Mouse (Mus musculus): ENCODE data around the gene Ncs1. TPM values are rescaled to one million over a fixed set of nuclear protein-coding genes. Genes with fewer than 3 reads are reported as not detected.

Gene Ncs1
- polyA plus RNA-seq, 1 experiment from 2014 or later, result 153 TPM

DNA sequence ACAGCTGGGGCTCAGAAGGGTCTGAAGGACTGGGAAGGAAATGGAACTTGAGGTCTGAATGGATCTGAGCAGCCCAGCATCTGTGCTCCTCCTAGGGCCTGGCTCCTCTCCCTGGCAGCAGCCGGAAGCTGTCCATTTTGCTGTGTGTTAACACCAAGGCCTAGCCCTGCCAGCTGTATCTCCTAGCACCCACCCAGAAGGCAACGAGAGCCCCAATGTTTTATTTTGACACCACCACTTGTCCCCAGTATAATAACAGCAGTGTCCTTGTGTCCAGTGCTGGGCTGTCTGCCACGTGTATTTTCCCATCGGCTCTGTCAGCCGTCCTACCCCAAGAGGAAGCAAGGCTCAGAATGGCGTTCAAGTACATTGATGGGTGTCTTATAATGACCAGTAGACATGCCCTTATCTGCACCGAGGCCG, 17.4 kb downstream of the Ncs1 start:
- Histone ChIP-seq H3K9ac (no peak overlapping the region; the same call in 1 of the 2 replicates), H3K27me3 (no peaks in the 10 kb centered on the region), H3K27ac (replicated peaks) (peak overlapping the region; percentile 88), H3K4me1 (replicated peaks) (peaks cover 83% of the 10 kb centered on the region), H3K4me3 (no peak overlapping the region), H3K36me3 (no peaks in the 10 kb centered on the region; the same call in 1 of the 2 replicates), H3K4me2 (no peak overlapping the region), H3K9me3 (no peaks in the 10 kb centered on the region)
- 57% methylated on average over 8 of the region's 8 CpGs for WGBS
- ATAC-seq (ENCODE audit: low read depth), result peak; percentile 7; the same call in 1 of the 2 replicates

DNA sequence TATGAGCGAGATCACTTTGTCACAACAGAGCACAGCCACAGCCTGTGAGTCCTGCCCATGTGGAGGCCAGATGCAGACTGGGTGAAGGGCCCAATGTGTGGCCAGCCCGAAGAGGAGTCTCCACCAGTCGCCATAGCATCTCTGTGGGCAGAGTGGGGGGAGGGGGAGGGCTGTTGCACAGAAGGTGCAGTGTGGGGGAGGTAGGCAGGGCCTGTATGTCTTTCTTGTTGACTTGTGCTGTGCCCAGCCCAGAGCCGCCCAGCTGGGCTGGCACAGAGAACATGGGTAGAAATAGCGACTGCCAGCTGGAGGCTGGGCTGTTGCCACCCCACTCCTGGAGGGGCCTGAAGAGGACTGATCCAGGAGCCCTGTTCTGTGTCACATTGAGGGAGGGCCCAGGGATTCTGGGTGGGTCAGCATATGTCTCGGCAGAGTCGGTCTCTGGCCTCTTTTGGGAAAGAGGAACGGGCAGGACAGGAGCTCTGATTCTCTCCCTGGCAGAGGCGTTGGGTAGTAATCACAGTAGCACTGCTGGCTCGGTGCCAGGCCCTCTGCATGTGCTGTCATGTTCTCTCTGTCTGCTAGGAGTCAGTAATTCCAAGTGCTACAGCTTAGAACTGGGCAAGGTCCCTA, 18.2 kb downstream of the Ncs1 start:
- Histone ChIP-seq H3K9ac (peak overlapping the region; percentile 43), H3K4me2 (peak overlapping the region; percentile 11; the same call in 1 of the 2 replicates), H3K27ac (replicated peaks) (peak overlapping the region; percentile 88), H3K9me3 (no peaks in the 10 kb centered on the region), H3K36me3 (no peaks in the 10 kb centered on the region; the same call in 1 of the 2 replicates), H3K27me3 (no peaks in the 10 kb centered on the region), H3K4me1 (replicated peaks) (peaks cover 83% of the 10 kb centered on the region), H3K4me3 (no peak overlapping the region)
- 35% methylated on average over 10 of the region's 10 CpGs for WGBS
- ATAC-seq (ENCODE audit: low read depth), result peak; percentile 68

DNA sequence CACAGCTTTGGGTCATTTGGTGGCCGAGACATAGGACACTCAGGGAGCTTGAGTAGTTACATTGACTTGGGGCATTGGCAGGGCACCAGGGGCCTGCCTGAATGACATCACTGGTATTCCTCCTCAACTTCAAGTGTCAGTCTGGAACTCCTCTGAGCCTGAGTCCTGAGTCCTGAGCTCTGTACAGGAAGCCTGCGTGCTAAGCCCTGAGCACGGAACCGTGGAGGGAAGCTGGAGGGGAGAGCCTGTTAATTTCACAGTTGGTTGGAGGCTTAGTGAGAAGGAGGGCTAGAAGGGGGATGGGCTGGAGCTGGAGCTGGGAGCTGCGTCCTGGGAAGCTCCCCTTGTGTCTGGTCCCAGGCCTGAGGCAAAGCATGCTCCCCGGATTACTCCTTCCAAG, 21.8 kb downstream of the Ncs1 start:
- H3K36me3 ChIP-seq, result peaks cover 9% of the 10 kb centered on the region; the same call in 1 of the 2 replicates
- no peaks in the 10 kb centered on the region for H3K27me3 ChIP-seq
- no peak overlapping the region for H3K4me2 ChIP-seq
- peak overlapping the region; percentile 74 for H3K27ac ChIP-seq (replicated peaks)
- peak; percentile 29; the same call in 1 of the 2 replicates for ATAC-seq (ENCODE audit: low read depth)
- 29% methylated on average over 6 of the region's 6 CpGs for WGBS
- peaks cover 68% of the 10 kb centered on the region for H3K4me1 ChIP-seq (replicated peaks)
- H3K9ac ChIP-seq, result no peak overlapping the region
- H3K9me3 ChIP-seq, result no peaks in the 10 kb centered on the region
- no peak overlapping the region for H3K4me3 ChIP-seq

GRCm38 (mm10) chr2:31268631-31269030, 23.0 kb downstream of the Ncs1 start:
- no peak for ATAC-seq (ENCODE audit: low read depth)
- H3K27me3 ChIP-seq, result no peaks in the 10 kb centered on the region
- peaks cover 9% of the 10 kb centered on the region; the same call in 1 of the 2 replicates for H3K36me3 ChIP-seq
- H3K4me2 ChIP-seq, result no peak overlapping the region
- H3K4me1 ChIP-seq (replicated peaks), result peaks cover 56% of the 10 kb centered on the region
- peak overlapping the region; percentile 74; the same call in 1 of the 2 replicates for H3K27ac ChIP-seq (replicated peaks)
- 55% methylated on average over 5 of the region's 5 CpGs for WGBS
- H3K9me3 ChIP-seq, result no peaks in the 10 kb centered on the region
- H3K4me3 ChIP-seq, result no peak overlapping the region
- H3K9ac ChIP-seq, result no peak overlapping the region; the same call in 1 of the 2 replicates

DNA sequence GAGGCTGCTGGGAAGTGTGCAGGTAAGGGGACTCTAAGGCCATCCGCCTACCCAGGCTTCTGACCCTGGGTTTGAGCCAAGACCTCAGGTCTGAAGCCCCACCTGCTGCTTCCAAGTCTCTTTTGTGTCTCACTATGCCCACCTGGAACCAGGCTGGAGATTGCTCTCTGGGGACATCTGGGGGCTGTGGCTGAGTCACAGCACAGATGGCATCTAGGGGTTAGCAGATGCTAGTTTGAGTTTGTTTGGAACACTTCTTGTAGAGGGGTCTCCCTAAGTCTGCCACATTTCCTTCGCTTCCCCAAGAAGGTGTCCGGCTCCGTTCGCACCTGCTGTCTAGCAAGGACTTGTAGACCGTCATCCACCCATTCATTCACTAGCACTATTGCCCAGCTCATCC, 23.6 kb downstream of the Ncs1 start:
- WGBS, result 85% methylated on average over 6 of the region's 6 CpGs
- Histone ChIP-seq H3K4me3 (no peak overlapping the region), H3K27me3 (no peaks in the 10 kb centered on the region), H3K9me3 (no peaks in the 10 kb centered on the region), H3K36me3 (peaks cover 9% of the 10 kb centered on the region; the same call in 1 of the 2 replicates), H3K4me2 (no peak overlapping the region), H3K27ac (replicated peaks) (no peak overlapping the region), H3K4me1 (replicated peaks) (peaks cover 54% of the 10 kb centered on the region), H3K9ac (no peak overlapping the region)
- no peak for ATAC-seq (ENCODE audit: low read depth)

- H3K36me3 ChIP-seq, result peaks cover 9% of the 10 kb centered on the region; the same call in 1 of the 2 replicates
- peaks cover 48% of the 10 kb centered on the region for H3K4me1 ChIP-seq (replicated peaks)
- no peak overlapping the region for H3K27ac ChIP-seq (replicated peaks)
- H3K9me3 ChIP-seq, result no peaks in the 10 kb centered on the region
- no peak overlapping the region for H3K4me2 ChIP-seq
- H3K27me3 ChIP-seq, result no peaks in the 10 kb centered on the region
- H3K4me3 ChIP-seq, result no peak overlapping the region
- H3K9ac ChIP-seq, result no peak overlapping the region
- WGBS, result 94% methylated on average over 10 of the region's 10 CpGs
- ATAC-seq (ENCODE audit: low read depth), result no peak
Measured at GRCm38 (mm10) chr2:31269847-31270246, 24.2 kb downstream of the Ncs1 start.

DNA sequence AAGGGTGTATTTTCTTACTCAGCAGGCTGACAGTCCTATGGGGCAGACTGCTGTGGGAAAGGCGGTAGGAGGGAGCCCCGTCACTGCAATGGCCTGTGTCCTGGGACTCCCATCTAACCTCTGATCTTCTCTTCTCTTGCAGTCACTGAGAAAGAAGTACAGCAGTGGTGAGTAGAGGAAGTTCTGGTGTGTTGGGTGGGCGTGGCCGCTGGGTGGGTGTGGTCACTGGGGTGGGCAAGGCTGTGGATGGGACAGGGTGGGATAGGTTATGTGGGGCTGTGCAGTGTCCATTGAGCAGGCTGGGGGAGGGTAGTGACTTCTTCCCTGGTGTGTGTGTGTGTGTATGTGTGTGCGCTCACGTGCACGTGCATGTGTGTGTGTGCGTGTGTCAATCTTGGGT, 24.8 kb downstream of the Ncs1 start:
- Histone ChIP-seq H3K4me1 (replicated peaks) (peaks cover 42% of the 10 kb centered on the region), H3K27me3 (no peaks in the 10 kb centered on the region), H3K4me3 (no peak overlapping the region), H3K4me2 (no peak overlapping the region), H3K36me3 (peaks cover 14% of the 10 kb centered on the region), H3K27ac (replicated peaks) (no peak overlapping the region), H3K9ac (no peak overlapping the region), H3K9me3 (no peaks in the 10 kb centered on the region)
- 90% methylated on average over 8 of the region's 8 CpGs for WGBS
- no peak for ATAC-seq (ENCODE audit: low read depth)

GRCm38 (mm10) chr2:31271071-31271470, 25.4 kb downstream of the Ncs1 start:
- H3K4me2 ChIP-seq, result no peak overlapping the region
- H3K36me3 ChIP-seq, result peaks cover 20% of the 10 kb centered on the region
- WGBS, result 88% methylated on average over 1 of the region's 1 CpGs
- no peaks in the 10 kb centered on the region for H3K9me3 ChIP-seq
- no peak overlapping the region for H3K9ac ChIP-seq
- no peak overlapping the region for H3K4me3 ChIP-seq
- ATAC-seq (ENCODE audit: low read depth), result no peak
- H3K27ac ChIP-seq (replicated peaks), result no peak overlapping the region
- peaks cover 36% of the 10 kb centered on the region for H3K4me1 ChIP-seq (replicated peaks)
- H3K27me3 ChIP-seq, result no peaks in the 10 kb centered on the region

- 90% methylated on average over 6 of the region's 6 CpGs for WGBS
Measured at GRCm38 (mm10) chr2:31274993-31275392, 29.4 kb downstream of the Ncs1 start.

GRCm38 (mm10) chr2:31277810-31278209, 32.2 kb downstream of the Ncs1 start:
- peaks cover 51% of the 10 kb centered on the region for H3K36me3 ChIP-seq

More at GRCm38 (mm10) chr2:31274993-31275392, 29.4 kb downstream of the Ncs1 start:
- H3K9ac ChIP-seq, result no peak overlapping the region
- H3K4me2 ChIP-seq, result no peak overlapping the region
- H3K36me3 ChIP-seq, result peaks cover 35% of the 10 kb centered on the region
- no peak overlapping the region for H3K4me3 ChIP-seq
- peaks cover 19% of the 10 kb centered on the region for H3K4me1 ChIP-seq (replicated peaks)
- no peak for ATAC-seq (ENCODE audit: low read depth)
- no peaks in the 10 kb centered on the region for H3K27me3 ChIP-seq
- H3K9me3 ChIP-seq, result no peaks in the 10 kb centered on the region
- no peak overlapping the region for H3K27ac ChIP-seq (replicated peaks)

DNA sequence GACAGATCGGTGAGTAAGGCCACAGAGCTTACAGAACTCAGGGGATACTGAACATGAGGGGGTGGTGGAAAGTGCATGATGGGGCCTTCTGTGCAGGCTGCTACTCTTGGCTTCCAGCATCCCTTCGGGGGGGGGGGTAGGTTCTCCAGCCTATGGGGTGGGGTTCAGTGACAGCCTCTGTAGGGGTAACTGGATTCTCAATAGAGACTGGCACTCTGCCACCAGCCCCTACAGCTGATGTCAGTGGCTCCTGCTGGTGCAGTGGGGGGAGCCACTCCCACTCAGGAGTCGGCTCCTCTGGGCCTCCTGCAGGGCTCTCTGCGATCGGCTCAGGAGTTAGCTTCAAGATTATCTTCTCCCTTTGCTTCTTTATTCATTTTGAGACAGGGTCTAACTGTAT, 32.9 kb downstream of the Ncs1 start:
- H3K9me3 ChIP-seq, result no peaks in the 10 kb centered on the region
- WGBS, result 59% methylated on average over 5 of the region's 5 CpGs
- H3K9ac ChIP-seq, result no peak overlapping the region
- H3K27me3 ChIP-seq, result no peaks in the 10 kb centered on the region
- peaks cover 57% of the 10 kb centered on the region for H3K36me3 ChIP-seq
- no peak; the same call in 1 of the 2 replicates for ATAC-seq (ENCODE audit: low read depth)
- 0 out of 2 replicates have a peak overlapping the region, but pooled peaks have one; percentile 3 for H3K27ac ChIP-seq (replicated peaks)
- peaks cover 19% of the 10 kb centered on the region for H3K4me1 ChIP-seq (replicated peaks)
- H3K4me3 ChIP-seq, result no peak overlapping the region
- H3K4me2 ChIP-seq, result no peak overlapping the region

More at GRCm38 (mm10) chr2:31277810-31278209, 32.2 kb downstream of the Ncs1 start:
- Histone ChIP-seq H3K9ac (no peak overlapping the region), H3K4me1 (replicated peaks) (peaks cover 19% of the 10 kb centered on the region), H3K9me3 (no peaks in the 10 kb centered on the region), H3K27me3 (no peaks in the 10 kb centered on the region), H3K27ac (replicated peaks) (0 out of 2 replicates have a peak overlapping the region, but pooled peaks have one; percentile 3), H3K4me2 (no peak overlapping the region), H3K4me3 (no peak overlapping the region)
- ATAC-seq (ENCODE audit: low read depth), result no peak
- WGBS, result 53% methylated on average over 6 of the region's 6 CpGs

GRCm38 (mm10) chr2:31281138-31281537, 35.5 kb downstream of the Ncs1 start:
- Histone ChIP-seq H3K27me3 (no peaks in the 10 kb centered on the region), H3K4me2 (no peak overlapping the region), H3K4me1 (replicated peaks) (peaks cover 15% of the 10 kb centered on the region), H3K27ac (replicated peaks) (no peak overlapping the region), H3K4me3 (no peak overlapping the region), H3K9ac (no peak overlapping the region), H3K9me3 (no peaks in the 10 kb centered on the region), H3K36me3 (peaks cover 72% of the 10 kb centered on the region)
- no peak for ATAC-seq (ENCODE audit: low read depth)
- WGBS, result 88% methylated on average over 8 of the region's 8 CpGs

Measured in neural tube, embryonic 13.5 days (tissue).